Mouse (Mus musculus) MEL (cell line): ENCODE measurements around the gene Fdxr. TPM values are rescaled to one million over a fixed set of nuclear protein-coding genes. Genes with fewer than 3 reads are reported as not detected.

Experiments used
- DNase-seq: peaks from one replicate; pipeline ENCODE4 v3.0.0; 2011; ENCODE audit warnings: low read depth, low spot score
- H3K27ac ChIP-seq: 2 replicates; pipeline ENCODE4 v1.5.1; 2012; ENCODE audit warnings: low read depth, mild to moderate bottlenecking, control low read depth, low read length, moderate library complexity; ENCODE audit not compliant: control insufficient read depth
- H3K27me3 ChIP-seq, 2 experiments: fragments of 150-350 bp in 1 of 2; sonication (generic) in 1 of 2; 2 replicates each; pipeline ENCODE4 v1.6.1; 2012; ENCODE audit warnings: low read length in 2 of 2, mild to moderate bottlenecking in 2 of 2, improper control_type of control experiment in 1 of 2, moderate library complexity in 1 of 2; ENCODE audit not compliant: insufficient read depth in 2 of 2, control insufficient read depth in 1 of 2
- H3K36me3 ChIP-seq, 2 experiments: 2 replicates each; pipeline ENCODE4 v1.6.1; 2012 to 2014; ENCODE audit warnings: low read length in 2 of 2, improper control_type of control experiment in 1 of 2, inconsistent platforms in 1 of 2, mild to moderate bottlenecking in 1 of 2; ENCODE audit not compliant: insufficient read depth in 2 of 2, control insufficient read depth in 1 of 2
- H3K4me1 ChIP-seq, 2 experiments: fragments of 150-350 bp in 1 of 2; sonication (generic) in 1 of 2; 2 replicates each; pipeline ENCODE4 v1.6.1; 2012; ENCODE audit warnings: low read length in 2 of 2, improper control_type of control experiment in 1 of 2, mild to moderate bottlenecking in 1 of 2; ENCODE audit not compliant: insufficient read depth in 2 of 2, control insufficient read depth in 1 of 2
- H3K4me3 ChIP-seq, 2 experiments: fragments of 150-350 bp in 1 of 2; sonication (generic) in 1 of 2; 2 replicates each; pipeline ENCODE4 v1.5.1; 2012; ENCODE audit warnings: low read depth in 2 of 2, low read length in 2 of 2, mild to moderate bottlenecking in 2 of 2, moderate library complexity in 2 of 2, control low read depth in 1 of 2, improper control_type of control experiment in 1 of 2; ENCODE audit not compliant: control insufficient read depth in 1 of 2, insufficient read depth in 1 of 2
- H3K79me2 ChIP-seq: 2 replicates; pipeline ENCODE4 v1.6.1; 2012; ENCODE audit warnings: mild to moderate bottlenecking, low read length, moderate library complexity; ENCODE audit not compliant: control insufficient read depth, poor library complexity, insufficient read depth
- H3K9ac ChIP-seq: 2 replicates; pipeline ENCODE4 v1.6.1; 2012; ENCODE audit warnings: low read depth, mild to moderate bottlenecking, control low read depth, low read length, moderate library complexity; ENCODE audit not compliant: control insufficient read depth, poor library complexity, severe bottlenecking
- H3K9me3 ChIP-seq: fragments of 150-350 bp; sonication (generic); replicated peaks from 2 replicates; pipeline ENCODE4 v1.6.1; 2012; ENCODE audit warnings: mild to moderate bottlenecking, low read length, improper control_type of control experiment, moderate library complexity; ENCODE audit not compliant: insufficient read depth
- BHLHE40 ChIP-seq: IDR thresholded peaks from 2 replicates; pipeline ENCODE4 v1.6.1; 2012; ENCODE audit warnings: low read depth, mild to moderate bottlenecking, inconsistent platforms, low read length, improper control_type of control experiment, borderline replicate concordance
- CHD1 ChIP-seq: IDR thresholded peaks from 2 replicates; pipeline ENCODE4 v1.6.1; 2012; ENCODE audit warnings: low read depth, mild to moderate bottlenecking, inconsistent platforms, low read length, improper control_type of control experiment
- CHD2 ChIP-seq: IDR thresholded peaks from 2 replicates; pipeline ENCODE4 v1.6.1; 2011; ENCODE audit warnings: low read length, improper control_type of control experiment
- CTCF ChIP-seq, 3 experiments: IDR thresholded peaks in 2 of 3; conservative IDR thresholded peaks in 1 of 3; 2 replicates each; pipeline ENCODE4 v1.5.1; 2011 to 2012; ENCODE audit warnings: low read length in 3 of 3, low read depth in 2 of 3, mild to moderate bottlenecking in 2 of 3, improper control_type of control experiment in 1 of 3, inconsistent platforms in 1 of 3, mixed read lengths in 1 of 3, moderate library complexity in 1 of 3; ENCODE audit not compliant: control insufficient read depth in 1 of 3, insufficient read depth in 1 of 3, poor library complexity in 1 of 3, severe bottlenecking in 1 of 3
- E2F4 ChIP-seq: IDR thresholded peaks from 2 replicates; pipeline ENCODE4 v1.6.1; 2011; ENCODE audit warnings: low read depth, low read length, improper control_type of control experiment, borderline replicate concordance
- ELF1 ChIP-seq: IDR thresholded peaks from 2 replicates; pipeline ENCODE4 v1.6.1; 2014; ENCODE audit warnings: low read depth, mild to moderate bottlenecking, inconsistent platforms, low read length, improper control_type of control experiment, moderate library complexity
- ETS1 ChIP-seq: IDR thresholded peaks from 2 replicates; pipeline ENCODE4 v1.6.1; 2012; ENCODE audit warnings: low read depth, mild to moderate bottlenecking, inconsistent platforms, low read length, improper control_type of control experiment, moderate library complexity
- GABPA ChIP-seq: IDR thresholded peaks from 2 replicates; pipeline ENCODE4 v1.6.1; 2012; ENCODE audit warnings: low read depth, mild to moderate bottlenecking, inconsistent platforms, low read length, improper control_type of control experiment, moderate library complexity
- GATA1 ChIP-seq: IDR thresholded peaks from 2 replicates; pipeline ENCODE4 v1.6.1; 2011; ENCODE audit warnings: low read depth, low read length, improper control_type of control experiment
- HCFC1 ChIP-seq: IDR thresholded peaks from 2 replicates; pipeline ENCODE4 v1.6.1; 2012; ENCODE audit warnings: low read depth, mild to moderate bottlenecking, inconsistent platforms, low read length, improper control_type of control experiment, moderate library complexity
- JUND ChIP-seq: IDR thresholded peaks from 2 replicates; pipeline ENCODE4 v1.6.1; 2011; ENCODE audit warnings: low read depth, mild to moderate bottlenecking, improper control_type of control experiment, low read length
- KAT2A ChIP-seq: conservative IDR thresholded peaks from 2 replicates; pipeline ENCODE4 v1.6.1; 2012; ENCODE audit warnings: low read depth, low read length, improper control_type of control experiment, inconsistent platforms
- MAFK ChIP-seq: IDR thresholded peaks from 2 replicates; pipeline ENCODE4 v1.6.1; 2011; ENCODE audit warnings: low read depth, mild to moderate bottlenecking, low read length, improper control_type of control experiment, borderline replicate concordance
- MAX ChIP-seq: IDR thresholded peaks from 2 replicates; pipeline ENCODE4 v1.6.1; 2011; ENCODE audit warnings: low read length, improper control_type of control experiment
- MAZ ChIP-seq: IDR thresholded peaks from 2 replicates; pipeline ENCODE4 v1.6.1; 2012; ENCODE audit warnings: low read depth, mild to moderate bottlenecking, inconsistent platforms, low read length, improper control_type of control experiment
- MEF2A ChIP-seq: IDR thresholded peaks from 2 replicates; pipeline ENCODE4 v1.6.1; 2014; ENCODE audit warnings: low read depth, mild to moderate bottlenecking, inconsistent platforms, low read length, improper control_type of control experiment; ENCODE audit not compliant: poor library complexity, insufficient replicate concordance, severe bottlenecking; ENCODE audit errors: extremely low read depth
- MXI1 ChIP-seq: IDR thresholded peaks from 2 replicates; pipeline ENCODE4 v1.6.1; 2011; ENCODE audit warnings: mild to moderate bottlenecking, low read depth, low read length, improper control_type of control experiment
- MYB ChIP-seq: IDR thresholded peaks from 2 replicates; pipeline ENCODE4 v1.6.1; 2011; ENCODE audit warnings: mild to moderate bottlenecking, low read depth, low read length, improper control_type of control experiment
- MYC ChIP-seq: IDR thresholded peaks from 2 replicates; pipeline ENCODE4 v1.6.1; 2011; ENCODE audit warnings: low read depth, mild to moderate bottlenecking, low read length, improper control_type of control experiment, moderate library complexity
- NRF1 ChIP-seq: IDR thresholded peaks from 2 replicates; pipeline ENCODE4 v1.6.1; 2014; ENCODE audit warnings: low read depth, mild to moderate bottlenecking, inconsistent platforms, low read length, improper control_type of control experiment, moderate library complexity; ENCODE audit not compliant: poor library complexity, insufficient read depth, severe bottlenecking
- POLR2A ChIP-seq, 2 experiments: IDR thresholded peaks; 2 replicates each; pipeline ENCODE4 v1.6.1; 2011 to 2012; ENCODE audit warnings: low read length in 2 of 2, mild to moderate bottlenecking in 2 of 2, control low read depth in 1 of 2, improper control_type of control experiment in 1 of 2, low read depth in 1 of 2, moderate library complexity in 1 of 2; ENCODE audit not compliant: control insufficient read depth in 1 of 2, insufficient read depth in 1 of 2, poor library complexity in 1 of 2
- POLR2AphosphoS5 ChIP-seq: IDR thresholded peaks from 2 replicates; pipeline ENCODE4 v1.6.1; 2012; ENCODE audit warnings: low read depth, borderline replicate concordance, mild to moderate bottlenecking, inconsistent platforms, low read length, moderate library complexity, mixed read lengths
- RAD21 ChIP-seq: IDR thresholded peaks from 2 replicates; pipeline ENCODE4 v1.6.1; 2011; ENCODE audit warnings: mild to moderate bottlenecking, low read depth, low read length, improper control_type of control experiment
- RCOR1 ChIP-seq: IDR thresholded peaks from 2 replicates; pipeline ENCODE4 v1.6.1; 2012; ENCODE audit warnings: low read depth, mild to moderate bottlenecking, inconsistent platforms, low read length, improper control_type of control experiment
- SIN3A ChIP-seq: IDR thresholded peaks from 2 replicates; pipeline ENCODE4 v1.6.1; 2012; ENCODE audit warnings: low read length, improper control_type of control experiment, inconsistent platforms
- SMC3 ChIP-seq: IDR thresholded peaks from 2 replicates; pipeline ENCODE4 v1.6.1; 2011; ENCODE audit warnings: low read depth, low read length, improper control_type of control experiment
- TBP ChIP-seq: IDR thresholded peaks from 2 replicates; pipeline ENCODE4 v1.8.0; 2011; ENCODE audit warnings: low read depth, low read length, improper control_type of control experiment
- TCF12 ChIP-seq: IDR thresholded peaks from 2 replicates; pipeline ENCODE4 v1.6.1; 2014; ENCODE audit warnings: low read depth, mild to moderate bottlenecking, inconsistent platforms, low read length, improper control_type of control experiment, moderate library complexity
- UBTF ChIP-seq: IDR thresholded peaks from 2 replicates; pipeline ENCODE4 v1.6.1; 2012; ENCODE audit warnings: low read depth, mild to moderate bottlenecking, inconsistent platforms, low read length, improper control_type of control experiment, moderate library complexity, borderline replicate concordance; ENCODE audit not compliant: insufficient read depth
- USF1 ChIP-seq: IDR thresholded peaks from 2 replicates; pipeline ENCODE4 v1.6.1; 2014; ENCODE audit warnings: low read depth, mild to moderate bottlenecking, inconsistent platforms, low read length, improper control_type of control experiment, moderate library complexity
- ZC3H11A ChIP-seq: IDR thresholded peaks from 2 replicates; pipeline ENCODE4 v1.6.1; 2012; ENCODE audit warnings: low read depth, mild to moderate bottlenecking, inconsistent platforms, low read length, improper control_type of control experiment
- ZKSCAN1 ChIP-seq: IDR thresholded peaks from 2 replicates; pipeline ENCODE4 v1.6.1; 2012; ENCODE audit warnings: low read depth, mild to moderate bottlenecking, inconsistent platforms, low read length, improper control_type of control experiment, moderate library complexity
- ZMIZ1 ChIP-seq: IDR thresholded peaks from 2 replicates; pipeline ENCODE4 v1.6.1; 2012; ENCODE audit warnings: low read depth, mild to moderate bottlenecking, inconsistent platforms, low read length, improper control_type of control experiment, moderate library complexity
- ZNF384 ChIP-seq: IDR thresholded peaks from 2 replicates; pipeline ENCODE4 v1.6.1; 2012; ENCODE audit warnings: low read depth, mild to moderate bottlenecking, inconsistent platforms, low read length, improper control_type of control experiment
- polyA plus RNA-seq, 2 experiments: library from polyadenylated mRNA; stranded (reverse) in 1 of 2; unstranded in 1 of 2; fragments of >175 nt in 1 of 2; fragments of >200 nt in 1 of 2; gene quantifications; 2 replicates each; pipeline versions ENCODE4 v1.2.1 to v1.2.4; 2012; ENCODE audit warnings: low replicate concordance in 2 of 2, low read depth in 1 of 2; ENCODE audit not compliant: insufficient read length in 2 of 2, insufficient read depth in 1 of 2, missing spikeins in 1 of 2
- total RNA-seq: library from RNA; depleted of rRNA; stranded (reverse); fragments of 300-350 nt; gene quantifications from 2 replicates; pipeline ENCODE4 v1.2.3, GENCODE M21; 2012; rRNA removed

The Fdxr gene
- total RNA-seq: 37.2 and 37.7 TPM in 2 replicates
- 10 to 100 TPM in 1 of 2 experiments, not detected in 1; 32.7 TPM for polyA plus RNA-seq

GRCm38 (mm10) chr11:115276780-115277603 lies at the start of gene Fdxr:
Gene Fdxr, minus strand, starts transcription at chr11:115277050.
- peak; percentile 100 for DNase-seq
- peaks cover 0 to 20% of the 10 kb centered on the region in 2 experiments; a peak in 2 of 4 replicates for H3K36me3 ChIP-seq
- H3K79me2 ChIP-seq: peaks cover 6% of the 10 kb centered on the region; the same call in 1 of the 2 replicates
- H3K4me1 ChIP-seq: peaks cover 10 to 26% of the 10 kb centered on the region in 2 experiments
- peak within 1 kb of the TSS; percentile 87 for H3K4me3 ChIP-seq
- H3K9me3 ChIP-seq: no peaks in the 10 kb centered on the region
- H3K9ac ChIP-seq: peak within 1 kb of the TSS; percentile 93
- H3K27ac ChIP-seq: peak within 1 kb of the TSS; percentile 85
- H3K27me3 ChIP-seq: no peaks in the 10 kb centered on the region
- TF ChIP-seq GABPA: peak; percentile 97; the same call in 1 of the 2 replicates
- peak; percentile 91 for TF ChIP-seq CHD2
- TF ChIP-seq MAZ: no peak; the same call in 1 of the 2 replicates
- TF ChIP-seq BHLHE40: peak; percentile 96
- no peak for TF ChIP-seq ZNF384
- no peak for TF ChIP-seq CHD1
- peak; percentile 99 for TF ChIP-seq SIN3A
- TF ChIP-seq TCF12: peak; percentile 79
- peak; percentile 55; the same call in 1 of the 2 replicates for TF ChIP-seq RCOR1
- peak; percentile 56; the same call in 1 of the 2 replicates for TF ChIP-seq NRF1
- no peak for TF ChIP-seq RAD21
- peak in 2 of 3 experiments; percentile 2 to 12; a peak in 2 of 6 replicates for TF ChIP-seq CTCF (IDR thresholded peaks at IDR 0.05 in 2 of 3, conservative IDR thresholded peaks at IDR 0.05 in 1 of 3; ENCODE audit: control insufficient read depth in 1 of 3, insufficient read depth in 1 of 3, low read depth in 2 of 3, low read length in 3 of 3, poor library complexity in 1 of 3, severe bottlenecking in 1 of 3)
- TF ChIP-seq SMC3: no peak
- TF ChIP-seq ZC3H11A: no peak
- TF ChIP-seq HCFC1: peak; percentile 98
- TF ChIP-seq POLR2AphosphoS5: peak; percentile 40; the same call in 1 of the 2 replicates
- peak; percentile 99 for TF ChIP-seq ELF1
- TF ChIP-seq POLR2A (IDR thresholded peaks at IDR 0.05; ENCODE audit: control insufficient read depth in 1 of 2, insufficient read depth in 1 of 2, low read depth in 1 of 2, low read length in 2 of 2, poor library complexity in 1 of 2): peak; percentile 91 to 94
- no peak; the same call in 1 of the 2 replicates for TF ChIP-seq ETS1
- peak; percentile 64; the same call in 1 of the 2 replicates for TF ChIP-seq MAX
- TF ChIP-seq KAT2A: peak; percentile 92
- TF ChIP-seq UBTF: no peak
- peak; percentile 84 for TF ChIP-seq MYC
- no peak for TF ChIP-seq ZKSCAN1
- TF ChIP-seq GATA1: peak; percentile 69
- no peak for TF ChIP-seq MYB
- peak; percentile 87 for TF ChIP-seq JUND
- TF ChIP-seq E2F4: 0 out of 2 replicates have a peak, but pooled peaks have one; percentile 20
- TF ChIP-seq MAFK: no peak
- TF ChIP-seq MXI1: peak; percentile 79
- TF ChIP-seq TBP: peak; percentile 91
- TF ChIP-seq ZMIZ1: peak; percentile 97
- TF ChIP-seq MEF2A: no peak
- peak; percentile 42; the same call in 1 of the 2 replicates for TF ChIP-seq USF1
